Mouse (Mus musculus) naive thymus-derived CD4-positive, alpha-beta T cell, adult 2 months (primary cell): ENCODE results near the gene Ptprq.

Experiments used
- DNase-seq: peaks from one replicate; pipeline ENCODE4 v3.0.0-alpha.2; 2011; ENCODE audit warnings: low read depth

Ptprq gene

DNA sequence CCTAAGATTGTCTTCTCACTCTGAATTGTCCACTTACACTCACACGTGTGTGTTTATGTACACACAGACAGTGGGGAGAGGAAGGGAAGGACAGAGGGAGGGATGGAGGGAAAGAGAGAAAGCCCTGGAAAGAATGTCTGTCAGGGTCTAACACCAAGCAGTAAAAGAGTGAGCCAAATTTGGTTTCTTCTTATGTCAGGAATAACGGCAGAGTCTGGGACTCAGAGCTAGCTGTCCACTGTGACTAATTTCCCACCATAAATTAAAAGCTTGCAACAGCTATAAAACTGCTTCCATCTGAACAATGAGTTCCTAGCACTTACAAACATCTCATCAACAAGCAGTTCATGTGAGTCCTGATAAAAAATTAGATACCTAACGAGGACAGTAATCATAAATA is 91.7 kb downstream of the Ptprq start:
- DNase-seq: no peak

DNA sequence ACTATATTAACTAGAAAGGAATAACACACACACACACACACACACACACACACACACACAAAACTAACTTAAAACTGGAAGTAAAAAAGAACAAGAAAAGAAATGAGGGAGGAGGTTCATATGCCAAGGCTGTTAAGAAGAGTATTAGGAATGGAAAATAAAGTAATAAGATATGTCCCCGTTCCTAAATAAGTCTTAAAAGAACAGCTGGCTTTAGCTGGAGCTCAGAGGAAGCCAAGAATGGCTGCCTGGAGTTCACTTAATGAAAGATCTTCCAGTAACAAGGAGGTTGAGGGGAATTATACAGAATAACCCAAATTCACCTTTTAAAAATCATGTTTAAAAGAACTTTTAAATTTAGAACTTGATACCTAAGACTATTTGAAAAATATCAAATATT is 93.2 kb downstream of the Ptprq start:
- no peak for DNase-seq

DNA sequence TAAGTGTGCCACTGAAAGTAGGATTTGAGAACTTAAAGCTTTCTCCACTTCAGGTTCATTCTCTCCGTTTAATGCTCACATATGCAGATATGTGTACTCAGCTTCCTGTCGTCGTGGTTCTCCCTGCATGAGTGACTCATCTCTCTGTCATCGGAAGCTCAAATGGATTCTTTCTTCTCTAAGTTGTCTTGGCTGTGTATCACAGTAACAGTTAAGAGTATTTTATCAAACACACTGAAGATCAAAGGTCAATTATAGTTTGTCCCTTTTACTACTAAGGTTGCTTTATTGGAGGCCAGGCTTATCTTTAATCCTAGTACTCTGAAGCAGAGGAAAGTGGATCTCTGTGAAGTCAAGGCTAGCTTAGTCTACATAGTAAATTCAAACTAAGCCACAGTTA is 95.6 kb downstream of the Ptprq start:
- DNase-seq: no peak

DNA sequence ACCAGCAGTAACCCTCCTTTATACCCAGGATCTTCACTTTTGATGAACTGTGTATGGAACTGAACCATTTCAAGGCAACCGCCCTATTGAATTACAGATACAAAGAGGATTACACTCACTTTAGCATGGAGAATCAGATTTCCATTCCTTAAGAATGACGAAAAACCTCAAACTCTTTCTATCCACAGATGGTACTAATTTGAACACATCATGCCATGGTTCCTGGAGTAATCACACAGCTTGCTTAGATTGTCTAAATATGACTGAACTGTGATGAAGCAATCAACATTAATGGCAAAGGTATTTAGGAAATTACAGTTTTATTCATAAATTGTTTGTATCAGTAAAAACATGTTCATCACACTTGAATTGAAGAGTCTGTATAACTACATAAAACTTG is 104.4 kb downstream of the Ptprq start:
- DNase-seq: no peak

DNA sequence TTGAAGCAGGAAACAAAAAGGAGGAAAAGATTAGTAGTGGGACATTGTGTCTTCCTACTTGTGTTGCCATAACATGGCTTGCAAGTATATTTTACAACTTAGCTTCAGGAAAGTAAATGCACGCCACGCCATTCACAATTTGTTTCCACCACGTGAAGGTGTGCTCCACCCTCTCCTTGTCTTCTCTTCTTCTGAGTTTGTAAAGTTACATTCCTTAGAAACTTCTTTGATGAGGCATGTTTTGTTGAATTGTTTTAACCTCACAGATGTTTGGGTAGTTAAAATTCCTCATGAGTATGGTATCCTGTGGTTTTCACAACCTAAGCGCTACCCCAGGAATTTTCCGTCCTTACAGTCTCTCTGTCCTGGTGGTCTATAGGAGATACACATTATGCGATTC is 118.5 kb downstream of the Ptprq start:
- no peak for DNase-seq

DNA sequence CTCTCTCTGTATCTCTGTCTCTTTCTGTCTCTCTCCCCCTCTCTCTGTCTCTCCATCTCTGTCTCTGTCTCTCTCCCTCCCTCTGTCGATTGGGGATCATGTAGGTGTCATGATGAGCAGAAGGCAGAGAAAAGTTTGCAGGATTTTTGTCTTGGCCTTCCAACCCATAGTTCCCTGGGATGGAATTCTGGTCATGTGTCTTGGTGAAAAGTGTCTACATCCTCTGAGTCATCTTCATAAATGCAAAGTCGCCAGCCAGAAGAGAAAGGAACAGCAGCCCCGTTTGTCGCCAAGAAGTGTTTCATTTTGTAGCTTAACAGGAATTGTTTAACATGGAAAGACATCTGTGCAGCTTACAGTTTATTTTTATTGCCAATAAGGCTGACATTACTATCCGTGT is 136.5 kb downstream of the Ptprq start:
- no peak for DNase-seq

DNA sequence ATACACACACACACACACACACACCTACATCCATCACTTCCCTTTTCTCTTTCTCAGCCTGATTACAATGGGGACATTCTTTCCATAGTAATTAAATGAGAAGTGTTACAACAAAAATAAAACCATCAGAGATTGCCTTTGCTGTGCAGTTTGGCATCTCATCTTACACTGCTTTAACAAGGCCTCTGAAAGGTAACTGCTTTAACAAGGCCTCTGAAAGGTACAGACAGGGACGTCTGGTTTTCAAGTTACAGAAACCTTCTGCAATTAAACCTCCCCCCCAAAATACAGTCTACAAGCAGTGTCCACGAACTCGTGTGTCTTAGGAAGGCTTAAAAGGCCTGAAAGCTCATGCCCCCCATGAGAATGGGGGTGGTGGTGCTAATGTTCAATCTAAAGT is 150.8 kb downstream of the Ptprq start:
- no peak for DNase-seq

DNA sequence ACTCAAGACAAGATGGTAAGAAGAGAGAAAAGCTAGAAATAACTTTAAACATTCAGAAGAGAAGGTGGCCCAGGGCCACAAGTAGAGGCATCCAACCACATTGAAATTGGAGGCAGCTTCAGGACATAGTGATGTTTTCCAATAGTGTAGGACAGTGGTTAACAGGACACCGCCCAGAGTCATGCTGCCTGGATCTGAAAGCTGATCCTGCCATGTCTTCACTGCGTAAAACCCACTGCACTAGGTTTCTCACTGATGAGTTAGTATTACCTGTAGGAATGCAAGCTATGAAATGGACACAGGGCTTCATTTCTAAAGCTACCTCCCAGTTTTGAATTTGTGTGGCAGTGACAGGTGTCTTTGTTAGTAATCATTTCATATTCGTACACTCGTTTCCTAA is 151.6 kb downstream of the Ptprq start:
- no peak for DNase-seq

DNA sequence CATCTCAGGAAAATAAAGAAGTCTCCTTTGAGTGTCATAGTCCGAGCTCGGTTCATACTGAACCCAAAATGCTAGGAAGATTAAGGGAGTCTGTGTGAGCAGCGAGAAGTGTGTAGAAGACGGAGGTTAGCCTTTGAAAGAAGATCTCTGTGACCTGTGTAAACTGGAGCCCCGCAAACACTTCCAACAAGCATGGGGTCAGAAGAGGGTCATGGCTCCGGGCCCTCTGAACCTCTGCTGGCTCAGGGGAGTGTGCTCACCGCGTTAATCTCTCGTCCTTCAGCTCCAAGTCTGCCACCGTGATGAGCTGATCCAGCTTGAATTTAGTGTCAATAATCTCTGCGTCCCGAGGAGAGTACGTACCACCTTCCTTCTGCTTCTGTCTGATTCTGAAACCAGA is 157.0 kb downstream of the Ptprq start:
- DNase-seq: no peak

DNA sequence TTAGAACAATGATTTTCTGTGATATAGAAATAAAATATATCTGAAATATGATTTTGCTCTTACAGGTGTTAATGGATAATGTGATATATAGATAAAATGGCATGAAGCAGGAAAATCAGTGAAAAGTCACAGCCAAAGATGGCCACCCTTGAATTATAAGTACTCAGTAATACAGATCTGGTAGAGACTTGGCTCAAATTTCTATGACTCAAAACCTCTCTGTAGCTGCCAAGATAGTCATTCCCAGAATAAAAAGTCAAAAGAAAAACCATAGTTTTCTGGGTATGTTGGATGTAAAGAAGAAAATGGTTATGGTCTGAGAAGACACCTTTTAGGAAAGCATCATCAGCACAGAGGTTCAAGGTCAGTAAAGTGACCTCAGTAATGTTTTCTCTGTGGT is 159.0 kb downstream of the Ptprq start:
- no peak for DNase-seq

DNA sequence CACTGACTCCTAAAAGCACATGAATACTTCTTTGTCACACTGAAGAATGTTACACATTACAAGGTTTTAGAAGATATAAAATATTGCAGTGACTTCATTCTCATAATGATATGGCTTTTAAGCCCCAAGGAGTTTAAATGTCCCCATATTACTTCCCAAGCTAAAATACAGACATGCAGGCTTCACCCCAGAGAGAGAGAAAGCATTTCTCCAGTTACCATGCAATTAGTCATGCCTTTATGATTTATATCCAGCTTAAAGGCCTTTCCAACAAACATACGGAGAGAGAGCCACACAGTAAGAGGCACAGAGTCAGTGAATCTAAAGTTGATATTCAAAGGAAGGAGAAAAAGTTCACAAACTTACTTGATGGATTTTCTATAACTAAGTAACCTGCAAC is 176.8 kb downstream of the Ptprq start:
- no peak for DNase-seq

DNA sequence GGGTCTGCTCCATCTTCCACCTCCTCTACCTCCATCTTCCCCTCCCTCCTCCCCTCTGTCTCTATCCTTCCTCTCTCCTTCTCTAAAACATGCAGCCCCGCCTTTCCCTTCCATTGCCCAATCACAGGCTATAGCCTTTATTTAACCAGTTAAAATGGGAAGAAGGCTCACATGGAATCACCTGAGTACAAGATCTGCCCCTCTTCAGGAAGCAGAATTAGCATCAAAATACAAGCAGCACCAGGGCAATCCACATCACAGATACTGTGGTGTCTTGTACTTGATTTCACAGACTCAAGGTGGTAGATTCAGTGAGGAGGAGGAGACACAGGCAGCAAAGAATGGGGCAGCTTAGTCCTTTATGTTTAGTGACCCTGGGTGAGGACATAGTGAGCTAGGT is 191.1 kb downstream of the Ptprq start:
- no peak for DNase-seq

DNA sequence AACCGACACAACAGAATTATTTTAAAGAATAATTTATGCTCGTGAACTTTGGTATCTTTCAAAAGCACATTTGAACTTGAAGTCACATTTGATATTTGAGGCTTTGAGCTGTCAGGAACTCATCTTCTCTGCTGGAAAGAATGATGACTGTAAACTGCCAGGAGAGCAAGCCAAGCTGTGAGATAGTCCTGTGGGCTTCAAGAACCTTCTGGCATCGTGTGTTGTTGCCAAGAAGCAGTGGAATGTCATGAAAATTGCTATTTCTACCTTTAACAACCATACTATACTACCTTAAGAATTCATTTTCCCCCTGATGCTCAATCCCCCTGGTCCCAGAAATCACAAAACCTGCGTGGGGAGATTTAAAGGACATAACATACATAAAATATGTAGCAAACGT is 200.6 kb downstream of the Ptprq start:
- DNase-seq: no peak

DNA sequence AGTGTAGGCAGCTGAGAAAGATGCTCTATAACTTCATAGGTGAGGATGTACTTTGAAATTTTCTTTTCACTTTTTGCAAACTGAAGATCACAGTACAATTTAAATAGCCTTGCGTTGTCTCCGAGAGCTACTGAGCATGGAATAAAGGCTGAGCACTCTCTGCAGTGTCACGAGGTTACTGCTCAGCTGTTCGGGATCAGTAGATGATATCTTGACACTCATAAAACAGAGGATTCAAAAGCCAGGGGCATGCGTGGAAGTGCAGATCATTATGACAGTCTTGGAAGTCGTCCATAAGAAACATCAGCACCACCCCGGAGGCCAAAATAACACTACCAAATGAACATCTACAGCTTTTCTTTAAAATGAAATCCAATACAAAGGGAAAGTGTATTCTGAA is 203.2 kb downstream of the Ptprq start:
- DNase-seq: no peak

DNA sequence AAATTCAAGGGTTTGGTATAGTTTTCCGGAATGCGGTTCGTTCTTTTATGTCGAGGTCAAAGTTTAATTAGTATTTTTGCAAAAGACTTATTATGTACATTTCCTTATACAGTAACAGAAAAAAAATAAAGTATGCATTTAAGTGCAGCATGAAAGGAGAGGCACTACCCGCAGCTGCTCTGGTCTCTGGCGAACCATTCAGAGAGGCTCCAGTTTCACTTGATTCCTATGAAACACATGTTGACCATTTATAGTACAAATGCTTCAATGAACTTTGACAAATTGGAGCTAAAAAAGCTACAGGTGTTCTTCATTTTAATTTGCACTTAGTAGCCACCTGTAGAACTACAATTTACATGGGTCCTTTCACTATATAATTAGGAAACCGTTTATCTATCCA is 205.1 kb downstream of the Ptprq start:
- DNase-seq: no peak

DNA sequence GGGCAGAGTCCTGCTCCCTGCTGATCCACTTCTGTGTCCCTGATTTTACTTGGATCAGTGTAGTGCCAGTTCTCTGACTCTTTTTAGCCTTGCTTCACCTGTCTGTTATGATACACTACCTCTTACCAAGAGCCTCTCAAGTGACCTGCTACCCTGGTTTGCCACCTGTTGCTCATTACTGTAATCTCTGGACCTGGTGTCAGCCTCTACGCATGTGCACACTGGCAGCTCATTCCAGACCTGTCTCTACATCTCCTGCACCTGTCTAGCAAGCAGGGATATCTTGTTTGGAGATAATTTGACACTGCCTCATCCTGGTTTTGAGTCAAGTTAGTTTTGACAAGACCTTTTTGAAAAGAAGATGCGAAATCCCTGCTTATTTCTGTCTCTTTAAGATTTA is 213.5 kb downstream of the Ptprq start:
- DNase-seq: no peak

DNA sequence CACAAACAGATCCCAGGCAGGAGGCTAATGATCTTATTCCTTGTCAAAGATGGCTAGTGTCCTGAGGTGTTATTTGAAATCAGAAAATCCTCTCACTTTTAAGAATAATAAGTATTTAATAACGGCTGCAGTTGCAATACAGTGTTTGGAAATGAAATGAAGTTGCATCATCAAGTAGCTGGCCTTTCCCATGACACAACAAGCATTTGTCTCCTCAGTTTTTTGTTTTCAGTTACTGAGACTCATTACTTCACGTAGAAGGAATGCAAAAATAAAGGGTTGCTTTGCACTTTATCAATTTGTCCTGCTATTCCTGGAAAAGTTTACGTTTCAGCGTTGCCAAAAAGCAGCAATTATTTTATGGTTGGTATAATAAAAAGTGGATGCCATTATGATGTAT is 216.4 kb downstream of the Ptprq start:
- DNase-seq: no peak

DNA sequence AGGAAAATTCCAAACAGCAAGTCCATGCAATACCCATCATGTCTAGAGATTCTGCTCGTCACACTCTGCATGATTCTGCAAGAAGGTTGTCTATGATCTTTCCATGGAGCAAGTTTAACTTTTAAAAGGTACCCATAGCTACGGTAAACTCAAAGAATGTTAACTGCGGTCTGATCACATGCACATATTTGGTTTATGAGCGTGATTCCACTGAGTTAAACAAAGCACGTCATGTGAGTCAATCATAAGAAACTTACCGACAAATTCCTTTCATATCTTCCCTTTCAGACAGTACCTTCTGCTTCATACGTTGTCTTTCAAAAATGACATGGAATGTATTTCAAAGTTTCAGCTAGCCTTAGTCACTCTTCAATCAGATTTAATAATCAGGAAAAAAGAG is 217.7 kb downstream of the Ptprq start:
- no peak for DNase-seq

DNA sequence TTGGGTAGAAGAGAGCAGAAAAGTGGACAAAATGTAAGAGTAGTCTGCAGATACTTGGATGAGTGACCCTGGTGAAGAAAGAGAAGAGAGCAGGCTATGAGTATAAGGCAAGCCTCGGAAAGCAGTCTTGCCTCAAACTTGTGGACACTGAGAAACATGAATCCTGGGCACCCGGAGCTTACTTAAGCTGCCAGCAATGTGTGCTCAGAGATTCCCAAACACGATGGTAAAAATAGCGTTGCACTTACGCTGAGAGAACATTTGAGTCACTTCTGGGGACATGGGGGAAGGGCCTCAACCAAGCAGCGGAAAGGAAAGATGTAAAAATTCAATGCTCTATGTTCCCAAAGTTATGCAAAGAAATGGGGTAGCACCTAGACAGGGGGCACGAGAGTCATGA is 220.2 kb downstream of the Ptprq start:
- no peak for DNase-seq

DNA sequence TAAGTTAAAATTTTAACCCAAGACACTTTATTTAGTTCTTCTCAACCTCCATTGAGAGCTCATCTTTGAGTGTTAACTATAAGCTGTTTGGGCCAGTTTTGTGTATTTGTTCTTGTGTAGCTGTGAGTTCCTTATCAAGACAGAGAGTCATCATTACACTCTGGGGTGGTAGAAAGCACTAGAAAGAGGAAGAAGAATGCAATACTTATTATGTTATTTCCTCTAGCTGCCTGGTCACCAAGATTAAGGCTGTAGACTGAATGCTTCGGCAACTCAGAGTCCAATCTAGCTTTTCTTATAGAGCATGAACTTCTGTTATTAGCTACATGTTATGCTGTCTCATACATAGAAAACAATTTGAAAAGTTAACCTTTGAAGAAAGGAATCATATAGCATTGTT is 223.4 kb downstream of the Ptprq start:
- DNase-seq: no peak

DNA sequence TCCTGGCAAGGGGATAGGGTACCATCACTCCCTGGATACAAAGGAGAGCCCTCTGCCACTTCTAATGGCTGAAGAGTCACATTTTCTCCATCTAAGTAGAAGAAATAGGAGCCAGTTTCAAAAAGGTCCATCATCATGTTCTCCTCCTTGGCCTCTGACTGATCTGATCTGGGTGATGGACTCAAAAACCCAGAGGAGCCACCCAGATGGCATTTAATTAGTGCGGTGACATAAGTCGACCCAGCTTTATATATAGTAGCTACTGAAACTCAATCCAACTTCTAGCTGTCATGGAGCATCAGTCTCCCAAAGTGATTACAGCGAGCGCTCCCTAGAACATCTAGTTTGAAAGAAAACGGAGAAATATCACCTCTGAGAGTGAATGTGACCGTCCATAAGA is 225.3 kb downstream of the Ptprq start, which contains the start of gene Myf6:
Gene Myf6 (minus strand): TSS at position 170 of the 400 bp plus-strand sequence.
- no peak for DNase-seq

DNA sequence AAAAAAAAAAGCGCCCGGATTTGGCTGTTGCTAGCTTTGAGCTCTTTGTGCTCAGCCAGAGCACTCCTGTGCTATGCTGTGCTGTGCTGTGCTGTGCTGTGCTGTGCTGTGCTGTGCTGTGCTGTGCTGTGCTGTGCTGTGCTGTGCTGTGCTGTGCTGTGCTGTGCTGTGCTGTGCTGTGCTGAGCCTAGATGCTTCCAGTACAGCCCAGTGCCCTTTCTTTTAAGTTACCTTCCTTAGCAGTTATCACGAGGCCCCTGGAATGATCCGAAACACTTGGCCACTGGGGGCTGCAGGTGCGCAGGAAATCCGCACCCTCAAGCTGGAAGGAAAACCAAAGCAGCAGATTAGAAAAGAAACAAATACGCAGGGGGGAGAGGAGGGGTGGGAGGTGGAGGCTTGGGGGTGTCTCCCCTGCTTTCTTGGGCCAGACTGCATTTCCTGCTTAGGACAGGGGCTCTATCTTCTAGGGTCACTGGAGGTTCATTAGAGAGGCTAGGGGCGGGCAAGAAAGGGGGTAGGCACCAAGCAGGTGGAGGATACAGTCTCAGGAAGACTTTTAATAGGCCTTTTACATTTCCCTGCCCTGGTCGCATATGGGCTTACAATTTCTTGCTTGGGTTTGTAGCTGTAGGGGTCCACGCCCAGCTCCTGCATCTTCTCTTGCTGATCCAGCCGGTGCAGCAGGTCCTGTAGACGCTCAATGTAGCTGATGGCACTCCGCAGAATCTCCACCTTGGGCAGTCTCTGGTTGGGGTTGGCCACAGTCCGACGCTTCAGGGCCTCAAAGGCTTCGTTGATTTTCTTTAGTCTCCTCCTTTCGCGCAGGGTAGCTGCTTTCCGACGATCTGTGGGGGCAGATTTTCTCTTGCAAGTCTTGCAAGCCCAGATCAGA is 226.0 kb downstream of the Ptprq start:
- DNase-seq: no peak

DNA sequence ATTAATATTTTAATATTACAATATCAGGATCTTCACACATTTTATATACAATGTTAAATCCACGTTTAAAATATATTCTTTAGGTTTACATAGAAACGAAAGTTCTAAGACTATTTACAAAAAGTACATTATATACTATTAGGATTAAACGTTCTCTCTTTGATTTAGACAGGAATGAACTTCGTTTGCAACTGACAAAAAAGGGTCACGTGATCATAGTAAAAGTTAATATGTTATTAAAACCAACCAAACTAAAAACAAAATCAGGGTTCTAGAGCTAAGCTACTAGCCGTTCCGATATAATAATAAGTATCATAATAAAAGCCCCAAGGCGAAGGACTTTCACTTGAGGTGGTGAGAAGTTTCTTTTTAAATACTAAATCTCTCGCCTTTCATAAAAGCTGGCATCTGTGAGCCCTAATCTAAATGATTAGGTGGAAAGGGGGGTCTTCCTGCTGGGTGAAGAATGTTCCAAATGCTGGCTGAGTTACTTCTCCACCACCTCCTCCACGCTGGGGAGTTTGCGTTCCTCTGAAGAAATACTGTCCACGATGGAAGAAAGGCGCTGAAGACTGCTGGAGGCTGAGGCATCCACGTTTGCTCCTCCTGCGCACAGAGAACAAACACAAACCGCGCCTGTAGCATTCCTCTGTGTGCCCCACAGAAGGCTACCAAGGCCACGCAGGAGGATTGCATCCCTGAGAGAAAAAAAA is 226.8 kb downstream of the Ptprq start:
- no peak for DNase-seq
